Mouse (Mus musculus): ENCODE measurements at regions not wholly inside any gene's neighbourhood (a gene's known extent, or its start where the extent isn't known, plus 50 kb on each side); places are given as distances from the start of the nearest gene placed in this dataset.

DNA sequence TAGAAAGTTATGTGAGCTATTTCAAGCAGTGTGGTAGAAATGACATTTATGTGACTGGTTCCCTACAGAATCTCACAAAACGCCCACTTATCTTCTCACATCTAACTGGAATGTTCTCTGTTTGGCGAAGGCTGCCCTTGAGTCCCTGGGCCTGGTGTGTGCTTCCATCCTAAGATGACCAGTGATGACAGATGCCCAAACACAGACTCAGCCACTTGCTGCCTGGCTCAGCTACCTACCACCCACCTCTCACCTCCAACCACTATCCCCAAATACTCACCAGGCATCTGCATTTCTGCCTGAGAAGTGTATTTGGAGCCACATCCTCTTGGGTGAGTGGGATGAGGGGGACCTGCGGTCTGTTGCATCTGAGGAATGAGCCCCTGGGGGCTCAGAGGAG, 262.6 kb downstream of the CK137956 start:
- DNase-seq (ENCODE audit: low read depth, low spot score): no peak
- Histone ChIP-seq H3K9ac (ENCODE audit: insufficient read depth, low read depth, low read length, poor library complexity, severe bottlenecking) (no peak overlapping the region), H3K36me3 (ENCODE audit: control insufficient read depth, insufficient read depth, low read length, poor library complexity, severe bottlenecking) (no peaks in the 10 kb centered on the region), H3K27ac (ENCODE audit: insufficient read depth, low read depth, low read length, poor library complexity, severe bottlenecking) (no peak overlapping the region), H3K4me1 (ENCODE audit: control insufficient read depth in 2 of 2, insufficient read depth in 2 of 2, low read length in 2 of 2, poor library complexity in 1 of 2) (no peaks in the 10 kb centered on the region), H3K9me3 (ENCODE audit: control insufficient read depth, insufficient read depth, low read depth, low read length) (no peaks in the 10 kb centered on the region), H3K4me3 (ENCODE audit: insufficient read depth in 1 of 2, low read depth in 1 of 2, low read length in 2 of 2, poor library complexity in 1 of 2, severe bottlenecking in 1 of 2) (no peak overlapping the region)
- TF ChIP-seq ZNF384 (IDR thresholded peaks at IDR 0.05; ENCODE audit: low read depth, low read length) (no peak), HCFC1 (IDR thresholded peaks at IDR 0.05; ENCODE audit: borderline replicate concordance, insufficient read depth, low read length) (no peak), MAFK (IDR thresholded peaks at IDR 0.05; ENCODE audit: insufficient read depth, low read depth, low read length) (no peak), ZC3H11A (IDR thresholded peaks at IDR 0.05; ENCODE audit: borderline replicate concordance, low read depth, low read length) (no peak), CHD2 (IDR thresholded peaks at IDR 0.05; ENCODE audit: low read depth, low read length) (no peak)
- in situ Hi-C loops (cut with MboI; ENCODE audit: low sequenced_read_pairs in 2 of 2, unreplicated experiment in 2 of 2): no loop called here

DNA sequence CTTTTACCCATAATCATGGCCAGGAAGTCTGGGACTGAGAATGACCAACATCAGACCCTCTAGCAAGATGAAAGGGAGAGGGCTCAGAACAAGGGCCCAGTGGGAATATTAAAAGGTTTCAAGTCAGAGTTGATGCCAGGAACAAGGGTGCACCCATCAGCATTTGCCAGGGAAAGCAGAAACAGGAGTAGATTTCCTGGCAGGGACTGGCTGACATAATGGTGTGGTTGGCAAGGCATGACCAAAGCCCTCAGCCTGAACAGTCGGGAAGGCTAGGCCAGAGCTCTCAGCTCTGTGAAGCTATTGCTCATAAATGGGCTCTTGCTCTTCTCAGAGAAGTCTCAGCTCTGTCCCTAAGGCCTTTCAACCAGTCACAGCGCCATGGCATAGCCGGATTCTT, 263.6 kb downstream of the CK137956 start:
- Histone ChIP-seq H3K36me3 (ENCODE audit: control insufficient read depth, insufficient read depth, low read length, poor library complexity, severe bottlenecking) (no peaks in the 10 kb centered on the region), H3K27ac (ENCODE audit: insufficient read depth, low read depth, low read length, poor library complexity, severe bottlenecking) (no peak overlapping the region), H3K4me3 (ENCODE audit: insufficient read depth in 1 of 2, low read depth in 1 of 2, low read length in 2 of 2, poor library complexity in 1 of 2, severe bottlenecking in 1 of 2) (no peak overlapping the region), H3K9me3 (ENCODE audit: control insufficient read depth, insufficient read depth, low read depth, low read length) (no peaks in the 10 kb centered on the region), H3K9ac (ENCODE audit: insufficient read depth, low read depth, low read length, poor library complexity, severe bottlenecking) (no peak overlapping the region), H3K4me1 (ENCODE audit: control insufficient read depth in 2 of 2, insufficient read depth in 2 of 2, low read length in 2 of 2, poor library complexity in 1 of 2) (no peaks in the 10 kb centered on the region)
- TF ChIP-seq MAFK (IDR thresholded peaks at IDR 0.05; ENCODE audit: insufficient read depth, low read depth, low read length): no peak
- TF ChIP-seq ZC3H11A (IDR thresholded peaks at IDR 0.05; ENCODE audit: borderline replicate concordance, low read depth, low read length): no peak
- no peak for TF ChIP-seq CHD2 (IDR thresholded peaks at IDR 0.05; ENCODE audit: low read depth, low read length)
- no peak for TF ChIP-seq HCFC1 (IDR thresholded peaks at IDR 0.05; ENCODE audit: borderline replicate concordance, insufficient read depth, low read length)
- in situ Hi-C loops (cut with MboI; ENCODE audit: low sequenced_read_pairs in 2 of 2, unreplicated experiment in 2 of 2): no loop called here
- no peak for DNase-seq (ENCODE audit: low read depth, low spot score)

DNA sequence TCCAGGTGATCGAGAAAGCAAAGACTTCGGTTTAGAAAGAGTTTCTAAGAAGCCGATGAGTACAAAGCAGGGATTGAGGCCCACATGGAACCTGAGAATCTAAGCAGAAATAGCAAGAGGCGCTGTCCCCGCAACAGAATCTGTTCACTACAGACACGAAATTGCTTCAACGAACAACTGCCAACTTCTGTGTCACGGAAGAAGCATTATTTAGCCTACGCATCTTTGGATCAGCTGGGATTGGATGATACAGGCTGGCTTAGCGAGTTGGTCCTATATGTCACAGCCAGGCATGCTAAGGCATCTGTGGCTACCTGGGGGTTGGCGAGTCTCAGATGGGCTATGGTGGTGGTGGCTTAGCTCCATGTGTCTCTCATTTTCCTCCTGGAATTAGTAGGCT, 269.1 kb downstream of the CK137956 start:
- H3K27ac ChIP-seq (ENCODE audit: insufficient read depth, low read depth, low read length, poor library complexity, severe bottlenecking): no peak overlapping the region
- H3K36me3 ChIP-seq (ENCODE audit: control insufficient read depth, insufficient read depth, low read length, poor library complexity, severe bottlenecking): no peaks in the 10 kb centered on the region
- no peak for TF ChIP-seq CHD2 (IDR thresholded peaks at IDR 0.05; ENCODE audit: low read depth, low read length)
- no peak for TF ChIP-seq ZNF384 (IDR thresholded peaks at IDR 0.05; ENCODE audit: low read depth, low read length)
- no peak for TF ChIP-seq HCFC1 (IDR thresholded peaks at IDR 0.05; ENCODE audit: borderline replicate concordance, insufficient read depth, low read length)
- no peak for TF ChIP-seq MAFK (IDR thresholded peaks at IDR 0.05; ENCODE audit: insufficient read depth, low read depth, low read length)
- no peak for TF ChIP-seq ZC3H11A (IDR thresholded peaks at IDR 0.05; ENCODE audit: borderline replicate concordance, low read depth, low read length)
- no peak for DNase-seq (ENCODE audit: low read depth, low spot score)
- no peak overlapping the region for H3K4me3 ChIP-seq (ENCODE audit: insufficient read depth in 1 of 2, low read depth in 1 of 2, low read length in 2 of 2, poor library complexity in 1 of 2, severe bottlenecking in 1 of 2)
- H3K9me3 ChIP-seq (ENCODE audit: control insufficient read depth, insufficient read depth, low read depth, low read length): no peaks in the 10 kb centered on the region
- no peak overlapping the region for H3K9ac ChIP-seq (ENCODE audit: insufficient read depth, low read depth, low read length, poor library complexity, severe bottlenecking)
- in situ Hi-C loops (cut with MboI; ENCODE audit: low sequenced_read_pairs in 2 of 2, unreplicated experiment in 2 of 2): no loop called here
- no peaks in the 10 kb centered on the region for H3K4me1 ChIP-seq (ENCODE audit: control insufficient read depth in 2 of 2, insufficient read depth in 2 of 2, low read length in 2 of 2, poor library complexity in 1 of 2)

DNA sequence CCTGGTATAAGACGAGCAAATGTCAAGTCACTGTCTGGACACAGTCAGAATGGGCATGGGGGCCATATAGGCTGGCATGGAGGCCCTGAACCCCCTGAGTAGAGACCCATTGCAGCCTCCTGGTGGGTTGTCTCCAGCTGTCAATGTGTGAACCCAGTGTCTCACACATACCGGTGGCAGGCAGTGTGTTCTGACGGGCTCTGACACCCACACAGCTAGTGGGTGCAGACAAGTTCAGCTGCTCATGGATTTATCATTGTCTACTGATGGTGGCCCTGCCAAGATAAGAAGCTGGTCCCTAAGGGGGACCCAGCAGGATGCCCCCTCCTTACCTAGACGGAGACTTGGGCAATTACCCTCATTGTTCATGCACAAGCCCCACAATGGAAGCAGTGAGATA, 280.8 kb downstream of the CK137956 start:
- H3K9me3 ChIP-seq (ENCODE audit: control insufficient read depth, insufficient read depth, low read depth, low read length): no peaks in the 10 kb centered on the region
- no peak overlapping the region for H3K27ac ChIP-seq (ENCODE audit: insufficient read depth, low read depth, low read length, poor library complexity, severe bottlenecking)
- no peak overlapping the region for H3K9ac ChIP-seq (ENCODE audit: insufficient read depth, low read depth, low read length, poor library complexity, severe bottlenecking)
- no peaks in the 10 kb centered on the region for H3K4me1 ChIP-seq (ENCODE audit: control insufficient read depth in 2 of 2, insufficient read depth in 2 of 2, low read length in 2 of 2, poor library complexity in 1 of 2)
- no peaks in the 10 kb centered on the region for H3K36me3 ChIP-seq (ENCODE audit: control insufficient read depth, insufficient read depth, low read length, poor library complexity, severe bottlenecking)
- DNase-seq (ENCODE audit: low read depth, low spot score): no peak
- TF ChIP-seq ZNF384 (IDR thresholded peaks at IDR 0.05; ENCODE audit: low read depth, low read length): no peak
- no peak for TF ChIP-seq ZC3H11A (IDR thresholded peaks at IDR 0.05; ENCODE audit: borderline replicate concordance, low read depth, low read length)
- no peak for TF ChIP-seq MAFK (IDR thresholded peaks at IDR 0.05; ENCODE audit: insufficient read depth, low read depth, low read length)
- TF ChIP-seq CHD2 (IDR thresholded peaks at IDR 0.05; ENCODE audit: low read depth, low read length): no peak
- no peak for TF ChIP-seq HCFC1 (IDR thresholded peaks at IDR 0.05; ENCODE audit: borderline replicate concordance, insufficient read depth, low read length)
- in situ Hi-C loops (cut with MboI; ENCODE audit: low sequenced_read_pairs in 2 of 2, unreplicated experiment in 2 of 2): no loop called here
- H3K4me3 ChIP-seq (ENCODE audit: insufficient read depth in 1 of 2, low read depth in 1 of 2, low read length in 2 of 2, poor library complexity in 1 of 2, severe bottlenecking in 1 of 2): no peak overlapping the region

DNA sequence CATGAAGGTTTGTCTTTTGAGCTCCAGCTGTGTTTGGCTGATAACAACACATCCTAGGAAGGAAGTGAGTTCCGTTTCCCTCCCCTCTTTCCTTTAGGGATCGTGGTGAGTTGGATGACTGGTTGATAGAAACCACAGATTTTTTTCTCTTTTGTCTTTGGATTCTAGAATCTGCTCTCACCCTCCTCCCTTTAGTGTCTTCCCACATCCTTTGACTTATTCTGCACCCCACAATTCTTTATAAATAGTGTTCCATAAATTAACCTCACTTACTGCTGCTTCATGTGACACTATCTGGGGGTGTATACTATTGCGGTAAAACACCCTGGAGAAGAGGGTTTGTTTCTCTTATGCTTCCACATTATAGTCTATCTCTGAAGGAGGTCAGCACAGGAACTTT, 285.7 kb downstream of the CK137956 start:
- in situ Hi-C loops (cut with MboI; ENCODE audit: low sequenced_read_pairs in 2 of 2, unreplicated experiment in 2 of 2): no loop called here
- Histone ChIP-seq H3K36me3 (ENCODE audit: control insufficient read depth, insufficient read depth, low read length, poor library complexity, severe bottlenecking) (no peaks in the 10 kb centered on the region), H3K27ac (ENCODE audit: insufficient read depth, low read depth, low read length, poor library complexity, severe bottlenecking) (no peak overlapping the region), H3K9ac (ENCODE audit: insufficient read depth, low read depth, low read length, poor library complexity, severe bottlenecking) (no peak overlapping the region), H3K9me3 (ENCODE audit: control insufficient read depth, insufficient read depth, low read depth, low read length) (no peaks in the 10 kb centered on the region), H3K4me3 (ENCODE audit: insufficient read depth in 1 of 2, low read depth in 1 of 2, low read length in 2 of 2, poor library complexity in 1 of 2, severe bottlenecking in 1 of 2) (no peak overlapping the region), H3K4me1 (ENCODE audit: control insufficient read depth in 2 of 2, insufficient read depth in 2 of 2, low read length in 2 of 2, poor library complexity in 1 of 2) (no peaks in the 10 kb centered on the region)
- TF ChIP-seq ZC3H11A (IDR thresholded peaks at IDR 0.05; ENCODE audit: borderline replicate concordance, low read depth, low read length) (no peak), HCFC1 (IDR thresholded peaks at IDR 0.05; ENCODE audit: borderline replicate concordance, insufficient read depth, low read length) (no peak), CHD2 (IDR thresholded peaks at IDR 0.05; ENCODE audit: low read depth, low read length) (no peak), ZNF384 (IDR thresholded peaks at IDR 0.05; ENCODE audit: low read depth, low read length) (no peak), MAFK (IDR thresholded peaks at IDR 0.05; ENCODE audit: insufficient read depth, low read depth, low read length) (no peak)
- no peak for DNase-seq (ENCODE audit: low read depth, low spot score)
